ENCODE assay signal across 8 mouse cellular contexts in the genomic region with DNA sequence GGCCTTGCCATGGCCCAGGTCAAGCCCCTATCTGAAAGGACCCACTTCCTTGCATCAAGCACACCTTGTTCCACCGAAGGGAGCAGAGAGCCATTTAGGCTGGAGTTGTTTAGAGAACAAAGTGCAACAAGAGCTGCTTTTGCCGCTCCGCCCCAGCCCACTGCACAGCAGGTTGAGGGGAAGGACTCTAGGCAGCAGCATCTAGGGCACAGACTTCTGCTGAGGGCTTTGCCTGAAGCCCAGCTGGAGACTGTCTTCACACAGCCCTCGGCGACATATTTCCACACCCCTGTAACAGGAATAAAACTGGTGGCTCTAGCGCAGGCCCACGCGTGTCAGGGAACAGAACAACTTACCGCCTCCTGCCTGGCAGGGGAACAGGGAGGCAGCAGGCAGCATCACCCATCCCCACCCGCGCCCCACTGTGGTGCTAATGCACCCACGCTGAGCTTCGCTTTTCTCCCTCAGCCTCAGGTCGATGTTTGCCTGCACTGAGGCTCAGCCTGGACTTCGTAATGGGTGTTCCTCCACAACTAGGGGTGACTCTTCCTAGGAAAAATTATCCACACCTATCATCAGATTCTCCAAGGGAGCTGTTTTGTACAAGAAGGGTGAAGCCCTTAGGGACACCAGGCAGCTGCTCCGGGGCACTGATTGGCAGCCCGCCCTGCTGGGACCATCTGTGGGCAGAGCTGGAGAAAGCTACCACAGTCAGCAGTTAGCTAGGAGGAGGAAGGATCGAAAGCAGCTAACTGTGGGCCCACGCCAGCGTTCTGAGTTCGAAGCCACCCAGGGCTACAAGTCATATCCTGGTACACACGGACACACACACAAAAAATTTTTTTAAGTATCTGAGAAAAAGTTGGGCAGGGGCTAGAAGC. TPM values are rescaled to one million over a fixed set of nuclear protein-coding genes. Genes with fewer than 3 reads are reported as not detected.
DNase-seq lines count a peak whose midpoint lies in the region; ATAC-seq and TF ChIP-seq lines count a peak whose summit lies in the region.

Gene Gm10840, plus strand, starts transcription at position 10 of the 881 bp plus-strand sequence.
Gene Limd2, minus strand, starts transcription at position 20 of the 881 bp plus-strand sequence.

- peak; percentile 38 for ATAC-seq in kidney, embryonic 15.5 days (replicated peaks; ENCODE audit: low FRiP score)
- ATAC-seq in limb, embryonic 14.5 days (ENCODE audit: low FRiP score, low read depth), result peak; percentile 27
- ATAC-seq in midbrain, embryonic 14.5 days (ENCODE audit: low FRiP score, low TSS enrichment), result peak; percentile 11; the same call in 1 of the 2 replicates
- peak; percentile 16; the same call in 1 of the 2 replicates for ATAC-seq in stomach, embryonic 16.5 days (ENCODE audit: insufficient read depth, low FRiP score)

- peak within 1 kb of the TSS; percentile 96 for H3K27ac ChIP-seq in kidney, embryonic 15.5 days
- peak within 1 kb of the TSS; percentile 95 for H3K27ac ChIP-seq in limb, embryonic 14.5 days (replicated peaks; ENCODE audit: low read depth, low read length)
- peak within 1 kb of the TSS; percentile 99 for H3K27ac ChIP-seq in midbrain, embryonic 14.5 days (replicated peaks; ENCODE audit: low read depth, low read length)
- peak within 1 kb of the TSS; percentile 89 for H3K27ac ChIP-seq in stomach, embryonic 16.5 days (ENCODE audit: low read length)

- H3K4me3 ChIP-seq in kidney, embryonic 15.5 days (replicated peaks), result peak within 1 kb of the TSS; percentile 94
- peak within 1 kb of the TSS; percentile 83 for H3K4me3 ChIP-seq in limb, embryonic 14.5 days (replicated peaks; ENCODE audit: low read length)
- H3K4me3 ChIP-seq in midbrain, embryonic 14.5 days (replicated peaks; ENCODE audit: low read depth, low read length), result peak within 1 kb of the TSS; percentile 80
- H3K4me3 ChIP-seq in stomach, embryonic 16.5 days (replicated peaks; ENCODE audit: low read length), result peak within 1 kb of the TSS; percentile 76

- peak within 1 kb of the TSS; percentile 91 for H3K4me2 ChIP-seq in kidney, embryonic 15.5 days
- peak within 1 kb of the TSS; percentile 62 for H3K4me2 ChIP-seq in limb, embryonic 14.5 days (replicated peaks; ENCODE audit: low read depth, low read length, severe bottlenecking)
- peak within 1 kb of the TSS; percentile 90 for H3K4me2 ChIP-seq in midbrain, embryonic 14.5 days (ENCODE audit: low read length)
- peak within 1 kb of the TSS; percentile 92 for H3K4me2 ChIP-seq in stomach, embryonic 16.5 days (ENCODE audit: low read depth, low read length)

- H3K4me1 ChIP-seq in kidney, embryonic 15.5 days, result peaks cover 36% of the 10 kb centered on the region
- peaks cover 21% of the 10 kb centered on the region for H3K4me1 ChIP-seq in limb, embryonic 14.5 days (ENCODE audit: control insufficient read depth, insufficient read depth, low read length)
- H3K4me1 ChIP-seq in midbrain, embryonic 14.5 days (ENCODE audit: control insufficient read depth, insufficient read depth, low read length), result peaks cover 26% of the 10 kb centered on the region
- peaks cover 20% of the 10 kb centered on the region for H3K4me1 ChIP-seq in stomach, embryonic 16.5 days (ENCODE audit: control insufficient read depth, insufficient read depth, low read length)

- no peak for TF ChIP-seq POLR2A in limb, embryonic 14.5 days (IDR thresholded peaks at IDR 0.05; ENCODE audit: borderline replicate concordance, extremely low read depth, insufficient read depth, insufficient read length)

- no peaks in the 10 kb centered on the region for H3K27me3 ChIP-seq in kidney, embryonic 15.5 days
- no peaks in the 10 kb centered on the region for H3K27me3 ChIP-seq in limb, embryonic 14.5 days (ENCODE audit: control insufficient read depth, insufficient read depth, low read length)
- no peaks in the 10 kb centered on the region for H3K27me3 ChIP-seq in midbrain, embryonic 14.5 days (ENCODE audit: control insufficient read depth, insufficient read depth, low read length)
- no peaks in the 10 kb centered on the region for H3K27me3 ChIP-seq in stomach, embryonic 16.5 days (ENCODE audit: control insufficient read depth, insufficient read depth, low read length)

- peak; percentile 26 for DNase-seq in adrenal gland, adult 2 months
- DNase-seq in adrenal gland, postnatal 25 days, result no peak
- DNase-seq in cerebellum, adult 18-20 months, result peak; percentile 65 to 75
- DNase-seq in frontal cortex, postnatal 10 days (ENCODE audit: low spot score in 2 of 2), result peak; percentile 74 to 88
- peak; percentile 48 for DNase-seq in limb, embryonic 14.5 days (ENCODE audit: low spot score)
- DNase-seq in midbrain, embryonic 14.5 days, result peak; percentile 64

- WGBS in kidney, embryonic 15.5 days, result 34% methylated on average over 22 of the region's 22 CpGs
- 25% methylated on average over 20 of the region's 22 CpGs for WGBS in limb, embryonic 14.5 days
- WGBS in midbrain, embryonic 14.5 days, result 24% methylated on average over 22 of the region's 22 CpGs
- 31% methylated on average over 22 of the region's 22 CpGs for WGBS in stomach, embryonic 16.5 days

- H3K36me3 ChIP-seq in kidney, embryonic 15.5 days, result peaks cover 48% of the 10 kb centered on the region
- H3K36me3 ChIP-seq in limb, embryonic 14.5 days (ENCODE audit: control insufficient read depth, insufficient read depth, low read length), result peaks cover 56% of the 10 kb centered on the region
- peaks cover 43% of the 10 kb centered on the region for H3K36me3 ChIP-seq in midbrain, embryonic 14.5 days (ENCODE audit: control insufficient read depth, insufficient read depth, low read length)
- 0 out of 2 replicates have a peak, but pooled peaks cover 4% of the 10 kb centered on the region for H3K36me3 ChIP-seq in stomach, embryonic 16.5 days (ENCODE audit: control insufficient read depth, insufficient read depth, low read length)

- peak within 1 kb of the TSS; percentile 91 for H3K9ac ChIP-seq in kidney, embryonic 15.5 days
- H3K9ac ChIP-seq in limb, embryonic 14.5 days (ENCODE audit: low read depth, low read length, severe bottlenecking), result peak within 1 kb of the TSS; percentile 95
- peak within 1 kb of the TSS; percentile 97 for H3K9ac ChIP-seq in midbrain, embryonic 14.5 days (replicated peaks; ENCODE audit: low read length)
- peak within 1 kb of the TSS; percentile 95 for H3K9ac ChIP-seq in stomach, embryonic 16.5 days (ENCODE audit: low read length)

- no peaks in the 10 kb centered on the region for H3K9me3 ChIP-seq in kidney, embryonic 15.5 days (replicated peaks)
- H3K9me3 ChIP-seq in limb, embryonic 14.5 days (ENCODE audit: control insufficient read depth, low read length), result no peaks in the 10 kb centered on the region
- no peaks in the 10 kb centered on the region for H3K9me3 ChIP-seq in midbrain, embryonic 14.5 days (ENCODE audit: control insufficient read depth, low read length)
- H3K9me3 ChIP-seq in stomach, embryonic 16.5 days (replicated peaks; ENCODE audit: control insufficient read depth, low read length), result no peaks in the 10 kb centered on the region

RNA-seq across cellular contexts. Expression of gene Gm10840, which starts in this region (rescaled TPM):
- not detected for total RNA-seq in adrenal gland, adult 2 months (2021)
- not detected in 2 replicates for polyA plus RNA-seq in adrenal gland, adult 2 months (2012; rRNA removed)
- total RNA-seq in adrenal gland, postnatal 25 days (2021), result not detected in 2 replicates
- polyA plus RNA-seq in kidney, embryonic 15.5 days (2015; fragmentation: Nextera tagmentation; extraction: Ambion mirVana), result not detected in 2 replicates
- not detected in 2 replicates for polyA plus RNA-seq in limb, embryonic 14.5 days (2012; rRNA removed)
- polyA plus RNA-seq in limb, embryonic 14.5 days (2014; fragmentation: Nextera tagmentation; extraction: Ambion mirVana), result not detected in 2 replicates
- not detected in 2 replicates for polyA plus RNA-seq in midbrain, embryonic 14.5 days (2014; fragmentation: Nextera tagmentation; extraction: Ambion mirVana)
- not detected in 2 replicates for polyA plus RNA-seq in stomach, embryonic 16.5 days (2015; fragmentation: Nextera tagmentation; extraction: Ambion mirVana)

RNA-seq across cellular contexts. Expression of gene Limd2, which starts in this region (rescaled TPM):
- 10 to 100 TPM in 1 of 2 experiments, 1 to 10 TPM in 1; 9.5 to 17.1 TPM for total RNA-seq in adrenal gland, adult 2 months (2021)
- polyA plus RNA-seq in adrenal gland, adult 2 months (2012; rRNA removed), result 18.1 and 20.0 TPM in 2 replicates
- total RNA-seq in adrenal gland, postnatal 25 days (2021), result 10.6 and 16.4 TPM in 2 replicates
- 201 and 217 TPM in 2 replicates for polyA plus RNA-seq in kidney, embryonic 15.5 days (2015; fragmentation: Nextera tagmentation; extraction: Ambion mirVana)
- 148 and 169 TPM in 2 replicates for polyA plus RNA-seq in limb, embryonic 14.5 days (2012; rRNA removed)
- 237 and 260 TPM in 2 replicates for polyA plus RNA-seq in limb, embryonic 14.5 days (2014; fragmentation: Nextera tagmentation; extraction: Ambion mirVana)
- 161 and 171 TPM in 2 replicates for polyA plus RNA-seq in midbrain, embryonic 14.5 days (2014; fragmentation: Nextera tagmentation; extraction: Ambion mirVana)
- 95.6 and 111 TPM in 2 replicates for polyA plus RNA-seq in stomach, embryonic 16.5 days (2015; fragmentation: Nextera tagmentation; extraction: Ambion mirVana)
